In the genomic region with DNA sequence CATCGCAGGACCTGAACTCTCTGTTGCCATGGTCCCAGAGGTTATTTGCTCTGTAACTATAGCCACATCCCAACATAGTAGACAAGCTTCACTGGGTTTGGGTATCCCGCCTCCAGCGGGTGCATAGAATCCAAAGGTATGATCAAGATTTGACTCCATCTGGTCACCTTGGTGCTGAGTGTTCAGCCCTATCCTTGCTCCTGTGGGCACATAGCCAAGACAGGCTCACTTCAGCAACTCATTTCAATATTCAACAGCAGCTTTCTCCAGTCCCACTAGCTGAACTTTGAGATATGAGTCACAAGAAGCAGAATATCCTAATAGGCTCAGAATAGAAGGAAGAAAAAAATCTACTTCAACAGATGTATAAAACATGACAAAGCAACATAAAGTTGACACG, we compare ENCODE assay signal across 12 mouse cellular contexts. TPM values are rescaled to one million over a fixed set of nuclear protein-coding genes. Genes with fewer than 3 reads are reported as not detected.
"Had no signal": no experiment of that assay in that cellular context is flagged by ENCODE, and none has a peak within 500 bp of the region (broad histone marks: within the 10 kb centered on the region; RNA-seq: fewer than 3 reads in every experiment).

No protein-coding gene starts in this region.

- H3K9me3 ChIP-seq: liver, embryonic 15.5 days; midbrain, embryonic 13.5 days had no signal

- H3K27ac ChIP-seq: liver, embryonic 15.5 days; midbrain, embryonic 13.5 days had no signal

- H3K27me3 ChIP-seq: liver, embryonic 15.5 days; midbrain, embryonic 13.5 days had no signal

- ATAC-seq: lung, postnatal 0 days; midbrain, embryonic 13.5 days had no signal

- DNase-seq: left cerebral cortex, postnatal 4 days; lung, adult 2 months; lung, postnatal 36 days; right cerebral cortex, adult 18-20 months; right cerebral cortex, postnatal 25 days; thymus, postnatal 4 days had no signal

- H3K4me2 ChIP-seq: liver, embryonic 11.5 days; liver, embryonic 15.5 days; midbrain, embryonic 13.5 days had no signal

- H3K36me3 ChIP-seq: liver, embryonic 15.5 days had no signal

- H3K4me3 ChIP-seq: liver, embryonic 15.5 days; midbrain, embryonic 13.5 days had no signal

- H3K4me1 ChIP-seq: liver, embryonic 15.5 days had no signal

- H3K9ac ChIP-seq: liver, embryonic 15.5 days; midbrain, embryonic 13.5 days had no signal

RNA-seq across cellular contexts. Expression of a gene that starts 26.0 kb away (rescaled TPM):
- polyA plus RNA-seq: large intestine, adult 2 months; small intestine, adult 2 months had no signal
